Mouse (Mus musculus) lung, postnatal 25 days (tissue): Measurements from ENCODE around the gene Eif2b1.
"Not testable (repeated sequence)": the region's sequence is repeated elsewhere in the genome, so short reads cannot be mapped to it uniquely, and the experiment has no call there.

ENCODE experiments used
- DNase-seq: peaks from one replicate; pipeline ENCODE4 v3.0.0; 2022; ENCODE audit warnings: low spot score

Eif2b1 gene

DNA sequence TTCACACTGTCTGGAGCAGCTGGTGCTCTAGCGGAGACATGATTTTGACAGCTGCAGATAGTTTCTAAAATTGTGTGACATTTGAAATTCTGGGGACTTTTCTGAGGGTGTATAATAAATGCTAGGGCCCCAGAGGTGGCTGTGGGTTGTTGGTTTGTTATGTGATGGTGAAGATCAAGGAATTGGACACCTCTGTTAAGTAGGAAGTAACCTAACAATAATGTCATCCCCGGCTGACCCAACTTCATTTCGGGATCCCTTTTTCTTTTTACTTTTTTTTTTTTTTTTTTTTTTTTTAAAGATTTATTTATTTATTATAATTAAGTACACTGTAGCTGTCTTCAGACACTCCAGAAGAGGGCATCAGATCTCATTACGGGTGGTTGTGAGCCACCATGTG, 28.2 kb downstream of the Eif2b1 start:
- not testable (repeated sequence) for DNase-seq

DNA sequence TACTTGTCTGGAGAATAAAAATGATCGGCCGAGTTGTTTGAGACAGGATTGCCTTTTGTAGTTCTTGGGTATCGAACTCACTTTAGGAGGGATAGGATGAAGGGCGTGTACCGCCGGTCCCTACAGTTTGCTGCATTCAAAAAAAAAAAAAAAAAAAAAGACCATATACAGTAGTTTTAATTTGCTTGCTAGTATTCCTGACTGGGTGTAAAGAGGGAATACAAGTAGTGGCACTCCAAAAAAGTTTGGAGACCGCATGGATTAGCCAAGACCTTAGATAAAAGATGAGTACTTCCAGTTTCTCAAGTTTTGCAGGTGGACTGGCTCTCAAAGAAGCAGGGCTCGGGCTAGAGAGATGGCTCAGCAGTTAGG, 37.3 kb downstream of the Eif2b1 start:
- DNase-seq, result no peak

DNA sequence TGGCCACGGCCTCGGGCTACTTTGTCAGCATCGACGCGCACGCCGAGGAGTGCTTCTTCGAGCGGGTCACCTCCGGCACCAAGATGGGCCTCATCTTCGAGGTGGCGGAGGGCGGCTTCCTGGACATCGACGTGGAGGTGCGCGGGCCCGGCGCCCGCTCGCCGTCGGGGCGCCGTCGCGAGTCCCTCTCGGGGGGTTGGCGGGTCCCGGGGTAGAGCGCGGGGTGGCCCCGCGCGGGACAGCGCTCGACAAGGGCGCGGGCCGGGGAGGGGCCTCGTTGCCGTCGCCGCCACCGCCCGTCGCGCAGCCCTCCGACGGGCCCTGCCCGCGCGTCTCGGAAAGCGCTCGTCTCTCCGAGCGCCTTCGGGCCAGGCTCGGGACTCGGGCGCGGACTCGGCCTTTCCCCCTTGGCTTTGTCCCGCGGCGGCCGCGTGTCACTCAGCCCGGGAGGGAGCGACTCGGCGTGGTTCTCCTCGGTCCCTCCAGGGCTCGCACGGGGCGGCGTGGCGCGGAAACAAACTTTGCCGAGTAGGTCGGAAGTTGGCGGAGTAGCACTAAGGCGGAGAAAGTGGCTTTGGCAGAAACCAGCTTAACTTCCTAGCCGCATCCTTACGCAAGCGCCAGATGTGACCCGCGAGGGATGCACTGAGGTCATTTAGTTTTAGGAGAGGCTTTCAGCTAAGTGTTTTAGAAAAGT, 37.9 kb downstream of the Eif2b1 start:
- DNase-seq, result peak; percentile 64

GRCm38 (mm10) chr5:124540383-124540786, 38.5 kb downstream of the Eif2b1 start, which contains the start of gene Tmed2:
Tmed2 (plus strand) TSS chr5:124540695.
- peak; percentile 97 for DNase-seq

DNA sequence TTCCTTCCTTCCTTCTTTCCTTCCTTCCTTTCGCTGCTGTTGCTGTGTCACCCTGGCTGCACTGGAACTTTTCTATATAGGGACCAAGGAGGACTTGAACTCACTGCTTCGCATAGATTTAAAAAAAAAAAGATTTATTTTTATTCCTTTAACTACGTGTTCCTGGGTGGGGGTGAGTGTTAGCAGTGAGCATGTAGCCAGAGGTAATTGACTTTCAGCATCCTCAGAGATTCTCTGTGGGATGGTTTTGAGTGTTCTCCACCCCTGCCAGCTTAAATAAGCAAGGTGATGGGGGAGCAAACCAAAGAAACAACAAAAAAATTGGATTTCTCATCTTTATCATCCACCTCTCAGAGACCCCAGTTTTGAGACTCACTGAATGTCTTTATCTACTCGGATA, 39.0 kb downstream of the Eif2b1 start:
- DNase-seq, result no peak

DNA sequence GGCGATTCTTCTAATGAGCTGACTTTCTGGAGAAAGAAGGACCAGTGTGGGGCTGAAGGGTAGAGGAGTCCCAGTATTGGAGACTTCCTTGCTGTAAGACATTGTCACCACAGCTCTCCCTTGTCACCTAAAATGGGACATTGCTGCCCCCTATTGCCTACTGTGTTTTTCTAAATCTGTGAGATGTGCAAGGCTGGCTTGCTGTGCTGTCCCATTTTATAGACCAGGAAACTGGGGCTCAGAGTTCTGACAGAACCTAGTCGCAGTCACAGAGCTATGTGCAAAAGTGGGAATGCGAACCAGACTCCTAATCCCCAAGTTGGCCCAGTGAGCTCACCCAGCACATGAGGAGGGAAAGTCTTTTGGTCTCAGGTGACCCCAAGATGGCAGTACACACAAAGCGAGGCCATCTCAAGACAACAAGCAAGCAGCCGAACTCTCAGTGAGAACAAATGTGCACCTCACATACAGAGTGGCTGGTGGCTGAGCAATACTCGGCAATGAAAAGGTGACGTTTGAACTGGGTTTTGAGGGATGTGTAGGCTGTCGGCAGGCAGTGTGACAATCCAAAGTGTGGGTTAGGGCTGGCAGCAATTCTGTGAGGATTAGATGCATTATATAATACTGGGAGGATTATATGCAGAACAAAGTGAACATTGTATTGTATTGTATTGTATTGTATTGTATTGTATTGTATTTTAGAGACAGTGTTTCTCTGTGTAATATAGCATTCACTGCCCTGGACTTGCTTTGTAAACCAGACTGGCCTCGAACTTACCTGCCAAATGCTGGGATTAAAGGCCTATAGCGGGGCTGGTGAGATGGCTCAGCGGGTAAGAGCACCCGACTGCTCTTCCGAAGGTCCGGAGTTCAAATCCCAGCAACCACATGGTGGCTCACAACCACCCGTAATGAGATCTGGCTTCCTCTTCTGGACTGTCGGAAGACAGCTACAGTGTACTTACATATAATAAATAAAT, 39.8 kb downstream of the Eif2b1 start:
- peak; percentile 85 for DNase-seq

DNA sequence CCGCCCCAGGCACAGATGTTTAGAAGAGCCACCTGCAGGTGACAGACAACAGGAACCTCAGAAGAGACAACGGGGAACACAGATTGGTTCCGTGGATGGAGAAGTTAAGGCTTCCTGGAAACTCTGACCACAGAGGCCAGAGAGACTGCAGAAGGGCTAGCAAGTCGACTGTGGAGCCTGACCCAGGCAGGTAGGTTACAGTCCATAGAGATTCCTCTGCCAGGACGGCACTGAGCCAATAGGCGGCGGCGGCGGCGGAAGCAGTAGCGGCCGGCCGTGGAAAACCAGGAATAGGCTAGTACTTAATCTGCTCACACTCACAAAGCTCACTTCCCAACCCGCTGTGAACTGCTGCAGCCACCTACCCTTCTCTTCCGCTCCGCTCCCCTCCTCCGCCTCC, 42.2 kb downstream of the Eif2b1 start:
- DNase-seq, result peak; percentile 61

- DNase-seq, result no peak
Measured at GRCm38 (mm10) chr5:124535016-124535415, 43.9 kb downstream of the Eif2b1 start.

DNA sequence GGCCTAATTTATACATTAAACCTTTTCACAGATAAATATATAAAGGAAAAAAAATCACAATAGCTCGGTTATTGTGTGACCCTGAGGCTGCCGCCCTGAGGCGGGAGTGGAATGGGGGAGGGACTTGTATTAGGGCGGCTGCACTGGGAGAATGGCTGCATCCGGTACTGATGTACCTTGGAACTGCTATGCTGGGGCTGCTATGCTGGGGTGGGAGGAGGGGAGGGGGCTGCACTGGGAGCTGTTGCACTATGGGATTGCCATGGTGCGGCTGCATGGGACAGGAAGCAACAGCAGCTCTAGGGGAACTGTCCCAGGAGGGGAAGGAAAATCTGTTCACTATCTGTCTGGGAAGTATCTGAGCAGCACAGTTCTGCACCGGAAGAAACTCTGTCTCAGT, 46.5 kb downstream of the Eif2b1 start:
- no peak for DNase-seq

DNA sequence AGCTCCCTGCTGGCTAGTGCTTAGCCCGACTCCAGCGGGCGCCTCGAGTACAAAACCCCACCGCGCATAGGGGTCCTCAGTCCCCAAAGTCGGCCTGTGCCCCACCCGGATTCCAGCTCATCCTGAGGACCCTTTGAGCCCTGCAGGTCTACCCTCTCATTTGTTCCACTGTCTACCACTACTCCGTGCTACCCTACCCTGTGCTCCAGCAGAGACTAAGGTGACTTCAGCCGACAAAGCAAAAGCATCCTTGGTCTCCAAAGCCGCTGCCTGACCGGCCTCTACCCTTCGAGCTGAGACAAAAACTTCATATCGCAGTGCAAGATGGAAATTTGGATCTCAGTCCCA, 47.4 kb downstream of the Eif2b1 start:
- DNase-seq, result no peak

DNA sequence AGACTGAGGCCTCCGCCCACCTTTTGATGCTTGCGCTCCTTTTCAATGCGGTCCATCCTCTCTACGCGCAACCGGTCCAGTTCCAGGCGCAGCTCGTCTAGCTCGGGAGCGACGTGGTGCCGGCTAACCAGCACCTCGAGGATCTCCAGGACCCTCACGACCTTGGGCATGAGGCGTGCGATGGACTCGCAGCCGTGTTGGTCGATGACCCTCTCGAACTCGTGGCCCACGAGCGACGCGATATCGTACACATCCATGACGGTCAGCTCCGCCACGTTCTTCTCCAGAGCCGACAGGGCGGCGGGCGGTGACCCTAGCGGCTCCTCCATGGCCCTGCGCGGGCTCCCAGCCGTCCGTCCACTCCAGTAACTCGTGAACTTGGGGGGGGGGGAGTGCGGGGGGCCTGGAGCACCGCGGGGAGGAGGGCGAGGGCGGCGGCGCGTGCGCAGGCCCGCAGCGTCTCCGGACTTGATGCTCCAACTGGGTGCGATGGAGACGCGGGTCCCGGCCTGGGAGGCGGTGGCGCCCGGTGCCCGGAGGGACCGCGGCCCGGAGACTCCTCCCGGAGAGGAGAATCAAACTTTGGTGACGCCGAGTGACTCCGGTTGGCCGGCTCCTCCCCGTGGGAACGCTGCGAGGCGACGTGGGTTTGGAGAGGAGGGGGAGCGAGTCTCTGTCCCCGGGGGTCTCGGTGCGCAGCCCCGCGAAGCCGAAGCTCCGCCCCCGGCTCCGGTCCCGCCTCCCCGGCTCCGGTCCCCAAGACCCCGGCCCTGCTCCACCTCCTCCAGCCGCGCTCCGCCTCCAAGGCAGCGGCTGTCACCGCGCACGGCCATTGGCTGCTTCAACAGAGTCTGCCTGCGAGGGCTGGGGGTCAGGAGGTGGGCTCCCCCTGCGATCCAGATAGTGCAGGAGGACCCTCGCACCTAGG, 48.0 kb downstream of the Eif2b1 start, which contains the start of gene Rilpl1:
TSS of gene Rilpl1 (minus strand) at position 737 of the 928 bp plus-strand sequence.
- DNase-seq, result peak; percentile 81

GRCm38 (mm10) chr5:124529697-124530096, 49.2 kb downstream of the Eif2b1 start:
- no peak for DNase-seq

DNA sequence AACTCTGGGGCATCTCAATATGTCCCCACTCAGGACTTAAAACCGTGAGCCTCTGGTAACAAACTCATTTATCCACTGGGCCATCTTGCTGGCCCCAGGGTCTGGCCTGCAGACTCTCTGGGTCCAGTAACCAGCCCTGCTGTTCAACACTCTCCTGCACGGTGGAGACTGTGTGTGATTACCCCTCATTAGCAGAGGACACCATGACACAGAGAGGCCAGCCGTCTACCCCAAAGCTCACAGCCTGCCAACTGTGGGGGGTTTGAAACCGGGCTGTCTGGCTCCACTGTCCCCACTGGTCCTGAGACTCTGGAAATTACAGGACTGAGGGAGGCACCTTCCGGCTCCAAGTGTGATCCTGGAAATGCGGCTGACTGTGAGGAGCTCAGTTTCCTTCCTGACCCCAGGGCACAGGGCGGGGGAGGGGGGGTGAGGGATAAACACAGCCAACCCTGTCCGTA, 49.7 kb downstream of the Eif2b1 start:
- DNase-seq, result no peak

DNA sequence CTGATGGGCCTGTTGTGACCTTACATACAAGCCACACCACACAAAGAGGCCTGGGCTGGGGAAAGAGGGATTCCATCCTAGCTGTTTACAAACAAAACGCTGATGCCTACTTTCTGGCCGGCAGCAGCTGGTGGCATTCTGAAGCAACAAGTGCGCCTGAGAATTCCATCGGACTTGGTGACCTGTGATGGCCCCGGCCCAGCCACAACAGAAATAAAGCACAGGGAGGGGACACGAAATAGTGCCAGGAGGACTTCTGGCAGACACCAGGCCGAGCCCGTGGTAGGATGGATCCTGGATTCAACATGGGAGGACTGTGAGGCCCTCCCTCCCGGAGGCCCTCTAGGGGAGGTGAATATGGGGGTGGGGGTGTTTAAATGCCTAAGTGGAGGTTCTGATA, 50.1 kb downstream of the Eif2b1 start:
- no peak for DNase-seq

- DNase-seq, result no peak
Measured at GRCm38 (mm10) chr5:124528351-124528750, 50.6 kb downstream of the Eif2b1 start.

- no peak for DNase-seq
Measured at GRCm38 (mm10) chr5:124524943-124525342, 54.0 kb downstream of the Eif2b1 start.

DNA sequence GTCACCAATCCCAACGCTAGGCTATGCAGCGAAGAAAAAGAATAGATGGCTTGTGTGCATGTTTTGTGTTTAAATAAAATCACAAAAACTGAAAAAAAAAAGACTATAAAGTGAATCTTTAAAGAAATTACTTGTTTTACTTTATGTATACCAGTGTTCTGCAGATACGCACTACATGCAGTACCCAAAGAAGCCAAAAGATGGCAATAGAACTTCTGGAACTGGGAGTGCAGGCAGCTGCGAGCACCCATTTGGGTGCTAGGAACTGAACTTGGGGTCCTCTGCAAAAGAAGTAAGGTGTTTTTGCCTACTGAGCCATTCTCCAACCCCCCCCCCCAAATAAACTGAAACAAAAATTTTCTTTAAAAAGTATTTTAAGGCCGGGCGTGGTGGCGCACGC, 55.9 kb downstream of the Eif2b1 start:
- DNase-seq, result no peak

GRCm38 (mm10) chr5:124521588-124521987, 57.3 kb downstream of the Eif2b1 start:
- DNase-seq, result no peak
